Mouse (Mus musculus): ENCODE data around the gene Ifitm6. TPM values are rescaled to one million over a fixed set of nuclear protein-coding genes. Genes with fewer than 3 reads are reported as not detected.

Ifitm6 gene
- polyA plus RNA-seq, 1 experiment from 2014 or later = not detected

- H3K4me2 ChIP-seq (replicated peaks) = no peak overlapping the region
- ATAC-seq (ENCODE audit: low FRiP score) = no peak
- H3K4me3 ChIP-seq = no peak overlapping the region
- H3K36me3 ChIP-seq = no peaks in the 10 kb centered on the region
- H3K27me3 ChIP-seq = no peaks in the 10 kb centered on the region
- H3K27ac ChIP-seq = no peak overlapping the region
- no peak overlapping the region for H3K9ac ChIP-seq
- no peaks in the 10 kb centered on the region for H3K4me1 ChIP-seq
- H3K9me3 ChIP-seq (replicated peaks) = no peaks in the 10 kb centered on the region
- 91% methylated on average over 10 of the region's 10 CpGs for WGBS
Observed at GRCm38 (mm10) chr7:141016707-141017697, 722 bp downstream of the Ifitm6 start.

GRCm38 (mm10) chr7:141011238-141011770 is 6.4 kb downstream of the Ifitm6 start:
- H3K9ac ChIP-seq = no peak overlapping the region
- H3K4me2 ChIP-seq (replicated peaks) = no peak overlapping the region
- no peak for ATAC-seq (ENCODE audit: low FRiP score)
- H3K36me3 ChIP-seq = no peaks in the 10 kb centered on the region
- no peaks in the 10 kb centered on the region for H3K27me3 ChIP-seq
- 94% methylated on average over 7 of the region's 7 CpGs for WGBS
- no peak overlapping the region for H3K4me3 ChIP-seq
- H3K27ac ChIP-seq = no peak overlapping the region
- H3K4me1 ChIP-seq = peaks cover 18% of the 10 kb centered on the region
- H3K9me3 ChIP-seq (replicated peaks) = no peaks in the 10 kb centered on the region

GRCm38 (mm10) chr7:141010593-141010992 is 7.1 kb downstream of the Ifitm6 start, which contains the start of gene Ifitm3:
Gene Ifitm3 (minus strand): TSS chr7:141010770.
- H3K36me3 ChIP-seq = no peaks in the 10 kb centered on the region
- ATAC-seq (ENCODE audit: low FRiP score) = no peak
- H3K4me1 ChIP-seq = peaks cover 18% of the 10 kb centered on the region
- no peak within 1 kb of the TSS for H3K27ac ChIP-seq
- 0 out of 2 replicates have a peak within 1 kb of the TSS, but pooled peaks have one; percentile 6 for H3K4me3 ChIP-seq
- peak within 1 kb of the TSS; percentile 34 for H3K4me2 ChIP-seq (replicated peaks)
- H3K27me3 ChIP-seq = no peaks in the 10 kb centered on the region
- no peaks in the 10 kb centered on the region for H3K9me3 ChIP-seq (replicated peaks)
- H3K9ac ChIP-seq = 0 out of 2 replicates have a peak within 1 kb of the TSS, but pooled peaks have one; percentile 23
- 27% methylated on average over 10 of the region's 10 CpGs for WGBS

GRCm38 (mm10) chr7:141009665-141010064 is 8.1 kb downstream of the Ifitm6 start:
- Histone ChIP-seq H3K36me3 (no peaks in the 10 kb centered on the region), H3K4me1 (peaks cover 18% of the 10 kb centered on the region), H3K4me2 (replicated peaks) (no peak overlapping the region), H3K9me3 (replicated peaks) (no peaks in the 10 kb centered on the region), H3K27me3 (no peaks in the 10 kb centered on the region), H3K9ac (no peak overlapping the region), H3K4me3 (no peak overlapping the region), H3K27ac (no peak overlapping the region)
- ATAC-seq (ENCODE audit: low FRiP score) = no peak
- WGBS = 87% methylated on average over 9 of the region's 9 CpGs

GRCm38 (mm10) chr7:141008938-141009660 is 8.6 kb downstream of the Ifitm6 start:
- no peaks in the 10 kb centered on the region for H3K9me3 ChIP-seq (replicated peaks)
- H3K4me3 ChIP-seq = no peak overlapping the region
- H3K4me1 ChIP-seq = peaks cover 18% of the 10 kb centered on the region
- peak; percentile 56; the same call in 1 of the 2 replicates for ATAC-seq (ENCODE audit: low FRiP score)
- H3K4me2 ChIP-seq (replicated peaks) = peak overlapping the region; percentile 16
- no peak overlapping the region for H3K9ac ChIP-seq
- H3K36me3 ChIP-seq = no peaks in the 10 kb centered on the region
- H3K27me3 ChIP-seq = no peaks in the 10 kb centered on the region
- no peak overlapping the region for H3K27ac ChIP-seq
- 7% methylated on average over 20 of the region's 20 CpGs for WGBS

- Histone ChIP-seq H3K27me3 (no peaks in the 10 kb centered on the region), H3K36me3 (no peaks in the 10 kb centered on the region), H3K4me1 (peaks cover 18% of the 10 kb centered on the region), H3K9ac (no peak overlapping the region), H3K4me2 (replicated peaks) (peak overlapping the region; percentile 16; the same call in 1 of the 2 replicates), H3K27ac (no peak overlapping the region), H3K9me3 (replicated peaks) (no peaks in the 10 kb centered on the region), H3K4me3 (no peak overlapping the region)
- ATAC-seq (ENCODE audit: low FRiP score) = no peak
- 3% methylated on average over 7 of the region's 7 CpGs for WGBS
Observed at GRCm38 (mm10) chr7:141008312-141008761, 9.4 kb downstream of the Ifitm6 start.

GRCm38 (mm10) chr7:141006914-141007313 is 10.8 kb downstream of the Ifitm6 start:
- no peak overlapping the region for H3K4me2 ChIP-seq (replicated peaks)
- H3K9me3 ChIP-seq (replicated peaks) = no peaks in the 10 kb centered on the region
- no peak overlapping the region for H3K27ac ChIP-seq
- peaks cover 18% of the 10 kb centered on the region for H3K4me1 ChIP-seq
- ATAC-seq (ENCODE audit: low FRiP score) = no peak
- no peaks in the 10 kb centered on the region for H3K27me3 ChIP-seq
- no peaks in the 10 kb centered on the region for H3K36me3 ChIP-seq
- no peak overlapping the region for H3K9ac ChIP-seq
- WGBS = 84% methylated on average over 5 of the region's 5 CpGs
- no peak overlapping the region for H3K4me3 ChIP-seq

GRCm38 (mm10) chr7:141006446-141006845 is 11.3 kb downstream of the Ifitm6 start:
- no peak overlapping the region for H3K4me3 ChIP-seq
- H3K36me3 ChIP-seq = no peaks in the 10 kb centered on the region
- H3K4me1 ChIP-seq = peaks cover 18% of the 10 kb centered on the region
- no peak for ATAC-seq (ENCODE audit: low FRiP score)
- no peak overlapping the region for H3K9ac ChIP-seq
- H3K27me3 ChIP-seq = no peaks in the 10 kb centered on the region
- no peak overlapping the region for H3K27ac ChIP-seq
- H3K9me3 ChIP-seq (replicated peaks) = no peaks in the 10 kb centered on the region
- H3K4me2 ChIP-seq (replicated peaks) = no peak overlapping the region
- WGBS = 91% methylated on average over 6 of the region's 6 CpGs

- no peaks in the 10 kb centered on the region for H3K36me3 ChIP-seq
- H3K4me3 ChIP-seq = no peak overlapping the region
- peaks cover 1% of the 10 kb centered on the region; the same call in 1 of the 2 replicates for H3K4me1 ChIP-seq
- H3K9me3 ChIP-seq (replicated peaks) = no peaks in the 10 kb centered on the region
- no peak overlapping the region for H3K27ac ChIP-seq
- no peak overlapping the region for H3K9ac ChIP-seq
- no peak for ATAC-seq (ENCODE audit: low FRiP score)
- H3K27me3 ChIP-seq = no peaks in the 10 kb centered on the region
- H3K4me2 ChIP-seq (replicated peaks) = no peak overlapping the region
- 81% methylated on average over 5 of the region's 5 CpGs for WGBS
Observed at GRCm38 (mm10) chr7:141003248-141004010, 14.3 kb downstream of the Ifitm6 start.

GRCm38 (mm10) chr7:141000881-141001708 is 16.6 kb downstream of the Ifitm6 start:
- Histone ChIP-seq H3K4me3 (no peak overlapping the region), H3K27ac (no peak overlapping the region), H3K9ac (no peak overlapping the region), H3K36me3 (no peaks in the 10 kb centered on the region), H3K4me2 (replicated peaks) (no peak overlapping the region), H3K9me3 (replicated peaks) (no peaks in the 10 kb centered on the region), H3K4me1 (no peaks in the 10 kb centered on the region), H3K27me3 (no peaks in the 10 kb centered on the region)
- WGBS = 70% methylated on average over 15 of the region's 15 CpGs
- ATAC-seq (ENCODE audit: low FRiP score) = no peak

All from hindbrain, embryonic 12.5 days (tissue).